Mouse (Mus musculus) erythroblast, embryonic 14.5 days (primary cell): ENCODE data around the gene Osgin1.

Experiments used
- GATA1 ChIP-seq: IDR thresholded peaks from 2 replicates; pipeline ENCODE4 v1.6.1; 2012; ENCODE audit warnings: low read length, inconsistent platforms, mixed read lengths
- TAL1 ChIP-seq: IDR thresholded peaks from 3 replicates; pipeline ENCODE4 v1.6.1; 2012; ENCODE audit warnings: low read length, inconsistent platforms, mixed read lengths

DNA sequence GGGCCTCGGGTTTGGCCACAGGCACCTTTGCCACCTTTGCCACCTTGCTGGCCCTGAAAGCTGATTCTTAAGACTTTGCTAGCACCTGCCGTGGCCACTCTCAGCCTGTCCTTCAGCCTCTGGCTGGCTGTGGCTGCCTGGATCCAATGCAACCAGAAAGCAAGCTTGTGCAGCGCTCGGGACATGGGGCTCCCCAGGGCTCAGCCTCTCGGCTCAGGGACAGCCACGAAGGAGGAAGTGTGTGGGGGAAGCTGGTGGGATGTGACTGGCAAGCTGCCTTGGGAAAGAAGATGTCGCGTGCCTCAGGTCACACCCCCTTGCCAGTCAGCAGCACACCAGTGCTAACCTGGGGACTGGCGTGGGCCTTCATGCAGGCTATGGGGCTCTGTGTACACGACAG is 9.2 kb upstream of the Osgin1 start:
- TF ChIP-seq TAL1 (no peak), GATA1 (no peak)
